Mouse (Mus musculus) lung, adult 18-20 months (tissue): Measurements from ENCODE around the gene Galnt17.

Experiments used
- DNase-seq, 2 experiments: peaks; one replicate each; pipeline ENCODE4 v3.0.0; 2022; ENCODE audit warnings: mixed read lengths in 2 of 2

Gene Galnt17

DNA sequence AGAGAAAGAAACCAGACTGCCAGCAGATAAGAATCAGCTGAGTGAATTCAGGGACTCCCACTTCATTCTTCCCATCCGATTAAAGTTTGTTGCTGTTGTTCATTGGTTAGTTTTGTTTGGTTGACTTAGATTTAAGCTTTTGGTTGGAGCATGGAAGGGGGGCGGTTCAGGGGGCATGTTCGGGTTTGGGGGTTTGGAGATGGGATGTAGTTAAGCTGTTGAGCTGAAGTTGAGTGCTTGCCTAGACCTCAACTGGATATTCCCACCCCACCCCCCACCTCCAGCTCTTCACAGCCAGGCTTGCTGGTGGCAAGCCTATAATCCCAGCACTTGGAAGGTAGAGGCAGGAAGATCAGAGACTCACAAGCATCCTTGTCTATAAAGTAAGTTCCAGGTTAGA, at the start of gene Galnt17:
TSS of gene Galnt17 (minus strand) at position 101 of the 400 bp plus-strand sequence.
- no peak for DNase-seq

DNA sequence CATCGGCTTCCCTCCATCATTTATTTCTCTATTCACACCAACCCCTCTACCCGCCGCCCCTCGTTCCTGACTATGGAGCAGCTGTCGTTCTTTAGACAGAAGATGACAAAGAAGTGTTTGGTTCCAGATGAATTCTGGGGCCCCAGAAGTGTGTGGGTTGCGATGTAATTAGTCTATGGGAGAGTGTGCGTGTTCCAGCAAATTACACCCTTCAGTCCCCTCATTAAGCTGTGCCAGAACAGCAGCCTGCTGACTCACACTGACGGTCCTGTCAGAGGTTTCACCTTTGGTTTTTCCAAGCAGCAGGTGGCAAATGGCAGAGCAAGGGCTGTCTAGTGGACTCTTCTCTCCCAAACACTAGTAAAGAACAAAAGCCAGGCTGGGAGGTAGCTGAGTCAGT, 26.2 kb upstream of the Galnt17 start:
- DNase-seq = no peak

GRCm38 (mm10) chr5:131321286-131321685, 13.0 kb upstream of the Galnt17 start:
- no peak for DNase-seq

DNA sequence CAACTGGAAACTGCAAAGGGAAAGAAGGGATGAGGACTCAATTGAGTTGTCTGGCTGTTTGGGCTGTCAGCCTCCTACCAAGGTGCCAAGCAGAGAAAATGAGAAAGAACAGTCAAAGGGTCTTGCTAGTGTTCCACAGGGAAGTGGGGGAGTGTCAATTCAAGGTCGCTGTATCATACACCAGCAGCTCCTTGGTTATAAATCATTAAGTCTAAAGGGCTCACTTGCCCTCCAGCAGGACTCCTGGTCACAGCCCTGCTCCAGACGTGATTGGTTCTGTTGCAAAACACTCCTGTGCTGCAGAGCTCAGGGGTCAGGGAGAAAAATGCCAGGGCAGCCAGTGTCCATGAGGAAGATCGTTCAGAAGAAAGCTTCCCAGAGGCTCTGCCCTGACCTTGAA, 11.3 kb upstream of the Galnt17 start:
- no peak for DNase-seq

DNA sequence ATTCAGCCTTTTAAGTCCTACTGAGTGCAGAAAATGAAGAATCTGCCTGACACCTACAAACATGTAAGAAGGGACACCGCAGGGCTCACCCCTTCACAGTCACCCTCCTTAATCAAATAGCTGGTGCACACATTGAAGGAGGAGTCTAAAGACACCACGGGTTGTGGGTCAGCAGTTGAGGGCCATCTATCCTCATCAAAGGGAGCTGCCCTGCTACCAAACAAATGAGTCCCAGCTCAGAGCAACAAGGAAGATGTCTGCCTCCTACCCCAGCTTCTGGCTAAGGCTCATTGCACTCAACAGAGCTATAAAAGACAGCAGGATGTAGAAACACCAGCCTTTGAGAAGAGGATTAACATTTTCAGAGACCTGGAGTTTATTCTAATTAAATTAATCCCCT, 10.8 kb upstream of the Galnt17 start:
- no peak for DNase-seq

- DNase-seq = no peak
Observed at GRCm38 (mm10) chr5:131315016-131315415, 6.7 kb upstream of the Galnt17 start.

- DNase-seq = peak; percentile 4 to 11
Observed at GRCm38 (mm10) chr5:131307656-131308151, 593 bp downstream of the Galnt17 start.

GRCm38 (mm10) chr5:131306908-131307655, 1.2 kb downstream of the Galnt17 start:
- peak in 1 of 2 experiments; percentile 2 for DNase-seq

GRCm38 (mm10) chr5:131306321-131306907, 1.9 kb downstream of the Galnt17 start:
- DNase-seq = no peak

DNA sequence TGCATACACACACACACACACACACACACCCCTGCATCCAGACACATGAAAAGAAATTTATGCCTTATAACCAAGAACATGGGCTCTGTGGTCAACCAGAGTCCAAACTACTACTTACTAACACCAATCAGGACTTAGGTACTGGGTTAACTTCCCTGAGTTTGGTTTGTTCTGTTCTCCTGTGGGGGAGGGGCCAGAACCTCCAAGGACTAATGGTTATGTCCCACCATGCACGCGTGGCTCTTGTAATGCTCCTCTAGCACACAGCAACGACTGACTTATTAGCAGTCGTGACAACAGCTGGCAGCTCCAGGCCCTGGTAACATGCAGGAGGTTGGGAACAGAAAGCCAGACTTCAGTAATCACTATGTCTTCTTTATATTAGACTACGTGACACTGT, 3.1 kb downstream of the Galnt17 start:
- no peak for DNase-seq

DNA sequence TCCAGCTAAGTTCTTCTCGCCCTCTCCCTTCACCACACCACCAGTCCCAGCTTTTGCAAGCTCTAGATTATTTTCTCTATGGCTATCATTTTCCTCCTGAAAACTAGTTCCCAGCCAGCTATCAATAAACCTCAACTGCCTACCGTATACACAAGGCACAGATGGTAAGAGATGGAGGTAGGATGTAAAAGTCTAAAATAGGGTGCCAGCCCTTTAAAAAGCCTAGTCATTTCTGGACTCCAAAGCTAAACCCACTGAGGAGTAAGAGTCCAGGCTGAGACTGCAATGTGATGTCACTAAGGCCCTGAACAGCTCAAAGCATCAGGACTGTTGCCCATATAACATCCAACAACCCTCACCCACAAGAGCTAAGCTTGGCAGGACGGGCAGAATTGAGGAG, 6.8 kb downstream of the Galnt17 start:
- DNase-seq = no peak

- DNase-seq = no peak
Observed at GRCm38 (mm10) chr5:131293726-131294449, 14.4 kb downstream of the Galnt17 start.

- no peak for DNase-seq
Observed at GRCm38 (mm10) chr5:131287091-131287490, 21.2 kb downstream of the Galnt17 start.

DNA sequence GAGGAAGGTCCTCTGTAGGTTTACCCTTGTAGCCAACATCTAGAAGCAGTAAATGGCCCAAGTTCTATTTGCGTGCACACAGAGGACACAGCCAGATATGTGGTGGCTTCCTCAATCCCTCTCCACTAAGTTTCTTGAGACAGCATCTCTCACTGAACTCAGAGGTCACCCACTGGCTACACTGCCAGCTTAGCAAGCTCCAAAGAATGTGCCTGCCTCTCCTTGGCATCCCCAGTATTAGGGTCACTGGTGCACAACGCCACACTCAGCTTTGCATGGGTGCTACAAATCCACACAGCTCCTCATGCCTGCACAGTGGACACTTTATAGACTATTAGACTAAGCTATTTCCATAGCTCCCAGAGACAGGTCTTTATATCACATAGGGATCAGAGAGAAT, 21.6 kb downstream of the Galnt17 start:
- DNase-seq = no peak

GRCm38 (mm10) chr5:131280349-131280748, 27.9 kb downstream of the Galnt17 start:
- DNase-seq = no peak

DNA sequence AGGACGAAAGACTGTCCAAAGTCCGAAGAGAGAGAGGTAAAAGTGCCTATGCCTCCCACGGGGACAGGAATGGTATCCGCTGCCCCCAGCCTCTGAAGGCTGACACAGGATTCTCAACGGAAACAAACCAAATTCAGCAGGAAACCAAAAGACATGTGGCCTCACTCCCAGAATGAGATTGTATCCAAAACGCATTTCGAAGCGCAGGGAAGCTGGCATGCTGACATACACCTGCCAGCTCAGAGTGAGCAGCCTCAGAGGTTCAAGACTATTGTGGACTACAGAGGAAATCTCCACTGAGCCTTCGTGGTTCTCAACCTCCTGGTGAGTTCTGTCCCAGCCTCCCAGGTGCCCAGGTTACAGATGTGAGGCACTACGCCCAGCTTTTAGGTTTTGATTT, 29.0 kb downstream of the Galnt17 start:
- DNase-seq = no peak

- peak in 1 of 2 experiments; percentile 11 for DNase-seq
Observed at GRCm38 (mm10) chr5:131277227-131277626, 31.1 kb downstream of the Galnt17 start.

DNA sequence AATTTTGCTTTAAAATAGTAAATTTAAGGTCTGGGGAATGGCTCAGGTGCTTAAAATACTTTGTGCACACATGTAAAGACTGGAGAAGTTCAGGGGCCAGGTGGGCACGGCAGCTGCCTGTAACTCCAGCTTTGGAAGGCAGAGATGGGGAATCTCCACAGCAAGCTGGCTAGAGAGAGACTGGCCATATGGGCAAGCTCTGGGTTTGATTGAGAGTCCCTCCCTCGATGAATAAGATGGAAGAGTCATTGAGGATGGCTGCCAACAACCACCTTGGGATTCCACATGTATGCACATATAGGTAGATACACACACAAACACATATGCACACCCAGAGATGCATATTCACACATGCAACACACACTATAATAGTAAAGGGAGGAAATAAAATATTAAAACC, 42.0 kb downstream of the Galnt17 start:
- DNase-seq = no peak

GRCm38 (mm10) chr5:131264145-131264544, 44.2 kb downstream of the Galnt17 start:
- no peak for DNase-seq

- DNase-seq = peak in 1 of 2 experiments; percentile 7
Observed at GRCm38 (mm10) chr5:131250701-131251636, 57.3 kb downstream of the Galnt17 start.

DNA sequence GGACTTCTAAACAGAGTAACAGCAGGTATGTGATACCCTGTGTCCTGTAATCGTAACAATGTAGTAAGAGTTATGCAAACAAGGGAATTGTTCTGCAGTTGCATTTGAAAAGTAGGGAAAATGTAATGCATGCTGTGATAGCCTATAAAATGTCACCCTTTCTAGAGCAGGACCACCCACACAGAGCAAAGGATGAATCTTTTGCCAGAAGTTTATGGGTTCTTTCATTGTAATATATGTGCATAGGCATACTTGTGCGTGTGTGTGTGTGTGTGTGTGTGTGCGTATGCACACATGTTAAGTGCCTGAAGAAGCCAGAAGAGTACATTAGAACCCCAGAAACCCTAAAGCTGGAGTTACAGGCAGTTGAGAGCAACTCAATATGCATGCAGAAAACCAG, 59.9 kb downstream of the Galnt17 start:
- DNase-seq = no peak

- DNase-seq = no peak
Observed at GRCm38 (mm10) chr5:131246591-131246990, 61.7 kb downstream of the Galnt17 start.

GRCm38 (mm10) chr5:131241689-131242088, 66.6 kb downstream of the Galnt17 start:
- no peak for DNase-seq
